Mouse (Mus musculus) lung, postnatal 10 days (tissue): ENCODE data around the gene Asic2.
A peak's percentile ranks its signal among the peaks of the same experiment; 100 is the strongest.

Experiments used
- DNase-seq: peaks from one replicate; pipeline ENCODE4 v3.0.0; 2021

The Asic2 gene

DNA sequence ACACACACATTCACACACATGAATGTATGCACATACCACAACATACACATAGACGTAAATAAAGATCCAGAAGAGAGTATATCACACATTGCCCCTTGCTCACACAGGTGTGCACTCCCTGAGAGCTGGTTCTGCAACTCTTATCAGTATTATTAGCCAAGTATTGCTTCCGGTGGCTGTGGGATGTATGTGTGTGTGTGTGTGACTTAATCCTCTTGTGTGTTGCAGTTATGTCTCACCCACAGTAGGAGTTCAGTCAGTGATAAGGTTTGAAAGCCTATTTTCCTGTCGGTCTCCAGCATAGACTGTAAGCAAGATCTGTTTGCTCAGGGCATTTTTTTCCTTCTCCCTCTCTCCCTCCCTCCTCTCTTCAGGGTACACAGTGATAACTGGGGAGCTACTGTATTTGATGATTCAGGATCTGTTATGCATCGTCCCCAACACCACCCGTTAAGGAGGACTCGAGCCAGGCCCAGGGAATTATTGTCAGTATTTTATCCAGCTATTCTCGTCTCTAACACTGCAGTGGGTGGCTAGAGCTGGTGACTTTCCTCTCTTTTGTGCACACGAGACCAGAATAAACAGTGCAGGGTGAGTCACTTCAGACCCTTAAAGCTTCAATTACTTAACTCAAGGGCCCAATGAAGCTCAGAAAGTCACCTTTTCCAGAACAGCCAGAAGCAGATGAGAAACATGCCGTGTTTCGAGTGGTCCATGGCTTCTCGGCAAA, 888.0 kb downstream of the Asic2 start:
- no peak for DNase-seq

DNA sequence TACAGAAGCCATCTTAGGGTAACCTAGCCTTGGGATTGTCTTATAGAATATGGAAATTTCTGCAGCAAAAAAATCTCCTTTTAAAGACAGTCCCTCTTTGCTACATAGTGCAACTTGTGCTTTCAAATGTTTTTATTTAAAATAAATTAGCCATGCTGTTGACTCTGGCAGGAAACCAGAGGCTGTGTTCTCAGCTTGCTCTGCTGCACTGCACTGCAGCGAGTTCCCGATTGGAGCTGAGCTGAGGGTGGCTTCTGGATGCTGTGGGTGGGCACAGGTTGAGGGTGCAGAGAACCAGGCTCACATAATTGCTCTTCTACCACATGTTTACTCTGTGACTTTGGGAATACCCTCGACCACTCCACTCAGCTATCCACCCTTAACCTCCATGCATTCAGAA, 889.0 kb downstream of the Asic2 start:
- no peak for DNase-seq

GRCm38 (mm10) chr11:81071836-81072235, 896.4 kb downstream of the Asic2 start:
- DNase-seq, result no peak

GRCm38 (mm10) chr11:81065386-81065785, 902.9 kb downstream of the Asic2 start:
- no peak for DNase-seq

- DNase-seq, result no peak
These were observed 904.3 kb downstream of the Asic2 start for GRCm38 (mm10) chr11:81064006-81064405.

- DNase-seq, result no peak
These were observed 908.2 kb downstream of the Asic2 start for GRCm38 (mm10) chr11:81060077-81060476.

GRCm38 (mm10) chr11:81059546-81059945, 908.7 kb downstream of the Asic2 start:
- no peak for DNase-seq

- DNase-seq, result no peak
These were observed 910.8 kb downstream of the Asic2 start for GRCm38 (mm10) chr11:81057506-81057905.

GRCm38 (mm10) chr11:81056776-81057175, 911.5 kb downstream of the Asic2 start:
- DNase-seq, result no peak

DNA sequence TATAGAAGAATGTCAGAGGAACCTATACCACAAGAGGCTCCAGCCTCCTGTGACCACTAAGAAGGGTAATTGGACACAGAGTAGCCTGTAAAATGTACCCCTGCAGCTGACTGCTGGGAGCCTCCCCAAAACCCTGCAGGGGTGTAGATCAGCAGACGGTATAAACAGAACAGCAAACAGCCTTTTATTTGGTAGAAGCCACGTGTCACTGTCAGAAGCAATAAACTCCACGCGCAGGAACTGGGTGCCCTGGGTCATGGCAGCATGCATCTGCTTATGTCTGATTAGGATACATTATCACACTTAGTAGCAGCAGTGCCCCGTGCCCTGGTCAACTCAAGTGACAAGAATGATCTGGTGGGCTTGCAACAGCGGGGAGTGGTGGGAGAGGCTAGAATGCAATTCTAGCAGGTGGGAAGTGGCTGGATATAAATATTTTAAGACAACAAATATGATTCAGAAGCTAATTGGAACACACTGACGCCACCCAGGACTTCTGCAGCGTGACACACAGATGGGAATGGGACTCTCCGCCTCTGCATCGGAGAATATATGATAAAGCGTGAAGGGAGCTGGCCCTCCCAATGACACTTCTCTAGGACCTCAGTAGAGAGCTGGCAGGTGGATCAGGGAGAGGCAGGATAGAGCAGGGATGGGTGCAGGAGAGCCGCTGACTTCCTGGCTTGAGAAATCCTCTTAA, 912.7 kb downstream of the Asic2 start:
- DNase-seq, result no peak

GRCm38 (mm10) chr11:81053826-81054225, 914.4 kb downstream of the Asic2 start:
- no peak for DNase-seq

GRCm38 (mm10) chr11:81041671-81042070, 926.6 kb downstream of the Asic2 start:
- DNase-seq, result no peak

GRCm38 (mm10) chr11:81039976-81040375, 928.3 kb downstream of the Asic2 start:
- no peak for DNase-seq

GRCm38 (mm10) chr11:81032151-81032550, 936.1 kb downstream of the Asic2 start:
- DNase-seq, result no peak

GRCm38 (mm10) chr11:81014776-81015175, 953.5 kb downstream of the Asic2 start:
- no peak for DNase-seq

GRCm38 (mm10) chr11:81013501-81013900, 954.8 kb downstream of the Asic2 start:
- no peak for DNase-seq

- DNase-seq, result no peak
These were observed 957.5 kb downstream of the Asic2 start for GRCm38 (mm10) chr11:81010766-81011165.

DNA sequence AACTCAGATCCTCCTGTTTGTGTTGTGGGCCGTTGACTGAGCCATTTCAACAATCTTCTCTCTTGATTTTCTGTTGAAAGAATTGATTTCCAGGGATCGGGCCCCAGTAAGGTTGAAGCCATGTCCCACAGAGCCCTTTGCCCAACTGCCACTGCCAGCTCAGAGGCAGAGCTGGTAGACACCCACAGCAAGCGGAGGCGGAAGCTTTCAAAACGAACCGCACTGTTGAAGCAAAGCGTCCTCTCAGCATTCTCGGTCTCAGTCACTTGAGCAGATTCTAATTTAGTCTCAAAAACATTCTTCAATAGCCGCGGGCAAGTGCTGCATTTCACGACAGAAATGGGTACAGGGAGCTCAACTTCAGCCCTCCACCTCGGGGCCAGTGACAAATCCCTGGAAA, 958.9 kb downstream of the Asic2 start:
- DNase-seq, result no peak

GRCm38 (mm10) chr11:81005831-81006230, 962.4 kb downstream of the Asic2 start:
- DNase-seq, result peak; percentile 10

DNA sequence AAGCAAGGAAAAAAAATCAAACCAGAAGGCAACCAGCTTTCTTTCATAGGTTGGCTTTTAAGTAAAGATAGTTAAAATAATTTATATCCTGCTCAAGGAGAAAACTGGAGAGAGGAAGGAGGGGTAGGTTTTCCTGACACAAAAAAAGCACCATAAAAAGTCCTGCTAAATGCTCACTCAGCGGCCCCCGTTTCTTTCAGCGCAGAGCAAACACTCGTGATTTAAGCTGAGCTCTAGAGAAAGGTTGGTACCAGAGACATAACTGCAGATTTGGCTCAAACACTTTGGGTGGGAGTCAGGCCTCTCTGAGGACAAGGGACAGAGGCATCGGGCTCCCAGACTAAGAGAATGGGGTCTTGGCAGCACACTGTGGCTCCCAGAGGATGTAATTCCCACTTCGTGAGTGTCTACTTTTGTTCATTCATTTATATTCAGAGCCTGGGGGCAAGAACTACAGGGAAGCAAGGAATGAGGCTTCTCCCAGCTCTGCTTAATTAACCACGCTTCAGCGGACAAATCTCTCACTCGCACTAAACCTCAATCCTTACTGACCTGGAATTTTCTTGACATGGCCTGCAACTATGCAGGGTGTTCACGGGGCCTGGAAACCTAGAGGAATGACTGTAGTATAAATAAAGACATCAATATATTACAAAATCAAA, 965.4 kb downstream of the Asic2 start:
- DNase-seq, result no peak

DNA sequence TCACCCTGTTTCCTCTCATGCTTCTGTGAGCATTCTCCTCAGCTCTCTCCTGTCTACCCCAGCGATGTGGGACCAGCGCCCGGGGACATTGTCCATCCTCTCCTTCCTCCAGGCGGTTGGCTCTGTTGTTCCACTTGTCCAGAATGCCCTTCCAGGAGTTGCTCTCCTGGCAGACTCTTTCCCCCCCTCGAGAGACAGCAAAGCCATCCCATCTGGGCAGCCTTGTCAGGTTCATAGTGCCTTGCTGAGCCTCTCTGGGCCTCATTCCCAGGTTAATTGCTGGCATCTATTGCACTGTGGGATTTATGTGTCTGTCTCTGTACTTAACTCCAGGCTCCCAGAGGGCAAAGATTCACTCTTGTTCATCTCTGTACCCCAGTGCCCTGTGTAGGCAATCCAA, 972.6 kb downstream of the Asic2 start:
- DNase-seq, result no peak

DNA sequence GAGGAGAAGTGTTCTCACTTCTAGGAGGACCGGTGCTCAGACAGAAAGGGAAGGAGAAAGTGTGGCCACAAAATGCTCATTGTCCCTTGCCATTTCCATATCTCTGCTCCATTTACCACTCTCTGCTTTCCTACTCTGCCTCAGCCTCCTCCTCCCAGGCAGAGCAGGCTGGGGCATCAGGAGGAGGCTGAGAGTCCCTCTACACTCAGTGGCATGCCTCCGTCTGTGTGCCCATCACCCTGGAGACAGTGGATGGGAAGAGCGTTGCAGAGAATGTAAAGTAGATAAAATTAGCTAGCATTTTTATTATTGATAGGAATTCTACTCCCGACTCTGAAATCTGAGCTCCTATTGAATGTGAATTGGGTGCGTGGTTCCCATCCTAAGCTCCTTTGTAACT, 984.7 kb downstream of the Asic2 start:
- no peak for DNase-seq

DNA sequence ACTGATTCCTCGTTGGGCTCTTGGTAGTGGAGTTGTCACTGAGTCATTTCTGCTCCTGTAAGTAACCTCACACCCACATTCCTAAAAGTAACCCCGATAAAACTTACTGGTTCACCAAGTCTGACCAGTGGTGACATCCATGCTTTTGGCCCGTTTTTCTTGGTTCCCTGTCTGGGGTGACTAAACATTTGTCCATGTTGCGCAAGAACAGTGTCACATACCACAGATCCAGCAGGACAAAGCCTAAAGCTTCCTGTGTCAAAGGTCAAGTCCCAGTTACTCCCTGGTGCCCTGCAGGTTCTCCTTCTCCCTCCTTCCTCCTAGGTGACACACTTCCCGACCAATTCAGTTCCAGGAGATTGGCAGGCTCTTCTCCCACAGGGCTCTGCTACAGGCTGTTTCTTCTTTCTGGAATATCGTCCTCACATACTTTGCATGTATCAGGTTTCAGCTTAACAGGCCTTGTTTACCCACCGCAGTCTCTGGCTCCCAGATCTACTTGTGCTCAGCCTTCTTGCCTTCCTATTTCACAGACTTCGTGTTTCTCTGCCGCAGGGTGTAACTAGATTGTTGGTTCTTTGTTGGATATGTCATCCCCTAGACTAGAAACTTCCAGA, 991.9 kb downstream of the Asic2 start:
- DNase-seq, result no peak

DNA sequence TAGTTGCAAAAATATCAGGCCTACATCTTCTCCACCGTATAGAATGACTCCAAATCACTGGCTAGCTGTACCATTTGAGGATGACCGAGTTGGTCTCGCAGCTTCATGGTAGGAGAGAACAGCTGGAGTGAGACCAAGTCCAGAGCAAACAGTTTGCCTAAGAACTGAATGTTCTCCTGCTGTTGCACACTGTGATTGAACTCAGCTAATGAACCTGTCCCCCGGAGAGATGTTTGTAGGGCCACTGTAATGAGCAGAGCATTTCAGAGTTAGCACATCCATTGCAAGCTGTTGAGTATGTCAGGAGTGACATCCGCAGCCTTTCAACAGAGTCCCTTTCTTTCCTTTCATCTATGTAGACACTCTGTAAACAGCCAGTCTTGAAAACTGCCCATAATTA, 993.6 kb downstream of the Asic2 start:
- DNase-seq, result peak; percentile 32
